Mouse (Mus musculus) frontal cortex, postnatal 14 days (tissue): ENCODE data around the gene Aldh1a3.
A peak's percentile ranks its signal among the peaks of the same experiment; 100 is the strongest.

Source experiments
- DNase-seq, 2 experiments: peaks; one replicate each; pipeline ENCODE4 v3.0.0; 2022; ENCODE audit warnings: low spot score in 2 of 2

Aldh1a3 gene

GRCm38 (mm10) chr7:66416829-66417228 is 10.5 kb downstream of the Aldh1a3 start:
- no peak for DNase-seq

- DNase-seq, result no peak
Observed at GRCm38 (mm10) chr7:66413093-66413492, 14.2 kb downstream of the Aldh1a3 start.

GRCm38 (mm10) chr7:66409433-66409832 is 17.9 kb downstream of the Aldh1a3 start:
- no peak for DNase-seq

- DNase-seq, result no peak
Observed at GRCm38 (mm10) chr7:66406971-66407370, 20.3 kb downstream of the Aldh1a3 start.

GRCm38 (mm10) chr7:66405951-66406721 is 21.2 kb downstream of the Aldh1a3 start:
- no peak for DNase-seq

- DNase-seq, result no peak
Observed at GRCm38 (mm10) chr7:66405541-66405940, 21.8 kb downstream of the Aldh1a3 start.

GRCm38 (mm10) chr7:66404802-66405201 is 22.5 kb downstream of the Aldh1a3 start:
- DNase-seq, result no peak

GRCm38 (mm10) chr7:66404141-66404540 is 23.2 kb downstream of the Aldh1a3 start:
- no peak for DNase-seq

GRCm38 (mm10) chr7:66402876-66403275 is 24.4 kb downstream of the Aldh1a3 start:
- no peak for DNase-seq

- DNase-seq, result no peak
Observed at GRCm38 (mm10) chr7:66401605-66402004, 25.7 kb downstream of the Aldh1a3 start.

- DNase-seq, result no peak
Observed at GRCm38 (mm10) chr7:66397288-66397687, 30.0 kb downstream of the Aldh1a3 start.

GRCm38 (mm10) chr7:66388621-66389532 is 38.4 kb downstream of the Aldh1a3 start:
- peak in 1 of 2 experiments; percentile 40 for DNase-seq

- no peak for DNase-seq
Observed at GRCm38 (mm10) chr7:66387813-66388521, 39.4 kb downstream of the Aldh1a3 start, which contains the start of gene Lrrk1. TSS of gene Lrrk1 (minus strand) at chr7:66388350.

GRCm38 (mm10) chr7:66387419-66387812 is 39.9 kb downstream of the Aldh1a3 start:
- no peak for DNase-seq

- DNase-seq, result no peak
Observed at GRCm38 (mm10) chr7:66386411-66386810, 40.9 kb downstream of the Aldh1a3 start.

- DNase-seq, result no peak
Observed at GRCm38 (mm10) chr7:66385826-66386225, 41.5 kb downstream of the Aldh1a3 start.

GRCm38 (mm10) chr7:66384891-66385290 is 42.4 kb downstream of the Aldh1a3 start:
- DNase-seq, result no peak

- DNase-seq, result no peak
Observed at GRCm38 (mm10) chr7:66384213-66384612, 43.1 kb downstream of the Aldh1a3 start.

- DNase-seq, result no peak
Observed at GRCm38 (mm10) chr7:66376560-66376959, 50.8 kb downstream of the Aldh1a3 start.

GRCm38 (mm10) chr7:66375736-66376135 is 51.6 kb downstream of the Aldh1a3 start:
- DNase-seq, result no peak

- no peak for DNase-seq
Observed at GRCm38 (mm10) chr7:66373391-66373790, 53.9 kb downstream of the Aldh1a3 start.

GRCm38 (mm10) chr7:66370970-66371369 is 56.3 kb downstream of the Aldh1a3 start:
- DNase-seq, result no peak
